28 mouse cellular contexts compared by ENCODE assay signal in genomic region chr1:20669769-20670168, GRCm38 (mm10). TPM values are rescaled to one million over a fixed set of nuclear protein-coding genes. Genes with fewer than 3 reads are reported as not detected.
DNase-seq lines count a peak whose midpoint lies in the region; ATAC-seq and TF ChIP-seq lines count a peak whose summit lies in the region.
"Had no signal": no experiment of that assay in that cellular context is flagged by ENCODE, and none has a peak within 500 bp of the region (broad histone marks: within the 10 kb centered on the region; RNA-seq: fewer than 3 reads in every experiment).

No protein-coding gene starts in this region.

- TF ChIP-seq EP300 in heart, adult 2 months (IDR thresholded peaks at IDR 0.05; ENCODE audit: insufficient read depth, low read depth, low read length): no peak

- H3K79me3 ChIP-seq in C2C12 (ENCODE audit: low read depth): no peaks in the 10 kb centered on the region

- H3K9ac ChIP-seq in embryonic facial prominence, embryonic 15.5 days: no peak overlapping the region
- no peak overlapping the region for H3K9ac ChIP-seq in heart, adult 2 months (ENCODE audit: low read depth, low read length)
- H3K9ac ChIP-seq: forebrain, embryonic 12.5 days; forebrain, embryonic 15.5 days; heart, embryonic 13.5 days; hindbrain, embryonic 12.5 days; hindbrain, embryonic 15.5 days; intestine, embryonic 15.5 days had no signal

- intact Hi-C loops in gastrocnemius, postnatal 36 days (cut with DNase I): no loop called here
- intact Hi-C loops in heart, adult 2 months (cut with DNase I): no loop called here

- H3ac ChIP-seq in C2C12 (ENCODE audit: control insufficient read depth, insufficient read length, low read depth) (no peak overlapping the region), myocyte (ENCODE audit: control insufficient read depth, insufficient read length) (peak overlapping the region; percentile 73)

- H3K4me1 ChIP-seq in embryonic facial prominence, embryonic 15.5 days: no peaks in the 10 kb centered on the region
- no peaks in the 10 kb centered on the region for H3K4me1 ChIP-seq in heart, adult 2 months (ENCODE audit: control insufficient read depth, insufficient read depth, low read length)
- H3K4me1 ChIP-seq: forebrain, embryonic 12.5 days; hindbrain, embryonic 12.5 days; hindbrain, embryonic 15.5 days; intestine, embryonic 15.5 days had no signal

- H3K36me3 ChIP-seq in C2C12 (ENCODE audit: control insufficient read depth, insufficient read depth): no peaks in the 10 kb centered on the region
- no peaks in the 10 kb centered on the region for H3K36me3 ChIP-seq in embryonic facial prominence, embryonic 15.5 days
- H3K36me3 ChIP-seq in myocyte (ENCODE audit: control insufficient read depth, insufficient read depth): peaks cover 7% of the 10 kb centered on the region
- H3K36me3 ChIP-seq in heart, adult 2 months (ENCODE audit: control insufficient read depth, insufficient read depth, low read length): no peaks in the 10 kb centered on the region
- H3K36me3 ChIP-seq: forebrain, embryonic 12.5 days; forebrain, embryonic 15.5 days; heart, embryonic 10.5 days; heart, embryonic 13.5 days; hindbrain, embryonic 12.5 days; hindbrain, embryonic 15.5 days; intestine, embryonic 15.5 days had no signal

- 0 out of 2 replicates have a peak, but pooled peaks have one; percentile 26 for ATAC-seq in embryonic facial prominence, embryonic 15.5 days (ENCODE audit: insufficient number of reproducible peaks, low FRiP score, low TSS enrichment, low read depth)
- ATAC-seq: activated CD4-positive, CD25-positive, alpha-beta regulatory T cell, adult 4 months; forebrain, embryonic 15.5 days; intestine, embryonic 15.5 days had no signal

- H3K9me3 ChIP-seq in embryonic facial prominence, embryonic 15.5 days (replicated peaks): no peaks in the 10 kb centered on the region
- H3K9me3 ChIP-seq: forebrain, embryonic 12.5 days; forebrain, embryonic 15.5 days; heart, embryonic 10.5 days; heart, embryonic 13.5 days; hindbrain, embryonic 12.5 days; hindbrain, embryonic 15.5 days; intestine, embryonic 15.5 days had no signal

- no peak overlapping the region for H3K27ac ChIP-seq in embryonic facial prominence, embryonic 15.5 days (replicated peaks)
- no peak overlapping the region for H3K27ac ChIP-seq in heart, adult 2 months
- H3K27ac ChIP-seq: forebrain, embryonic 12.5 days; forebrain, embryonic 15.5 days; heart, embryonic 10.5 days; heart, embryonic 13.5 days; hindbrain, embryonic 12.5 days; hindbrain, embryonic 15.5 days; intestine, embryonic 15.5 days had no signal

- H3K27me3 ChIP-seq in C2C12 (ENCODE audit: control insufficient read depth, insufficient read depth, insufficient read length): no peaks in the 10 kb centered on the region
- H3K27me3 ChIP-seq in embryonic facial prominence, embryonic 15.5 days: no peaks in the 10 kb centered on the region
- H3K27me3 ChIP-seq in myocyte (ENCODE audit: control insufficient read depth, insufficient read depth, insufficient read length): no peaks in the 10 kb centered on the region
- no peaks in the 10 kb centered on the region for H3K27me3 ChIP-seq in heart, adult 2 months (ENCODE audit: control insufficient read depth, insufficient read depth, low read length)
- H3K27me3 ChIP-seq: forebrain, embryonic 12.5 days; forebrain, embryonic 15.5 days; heart, embryonic 13.5 days; hindbrain, embryonic 12.5 days; hindbrain, embryonic 15.5 days; intestine, embryonic 15.5 days had no signal

- no peak for TF ChIP-seq POLR2A in myocyte (IDR thresholded peaks at IDR 0.05; ENCODE audit: insufficient read length, low read depth)
- no peak for TF ChIP-seq POLR2A in heart, adult 2 months (IDR thresholded peaks at IDR 0.05; ENCODE audit: insufficient read depth, low read depth, low read length)

- H3K79me2 ChIP-seq in C2C12 (ENCODE audit: control insufficient read depth, insufficient read depth) (no peaks in the 10 kb centered on the region), myocyte (ENCODE audit: control insufficient read depth, insufficient read depth) (peaks cover 23% of the 10 kb centered on the region)
- no peaks in the 10 kb centered on the region for H3K79me2 ChIP-seq in heart, adult 2 months (replicated peaks; ENCODE audit: control insufficient read depth, insufficient read depth, low read length)

- WGBS in embryonic facial prominence, embryonic 15.5 days: 70% methylated on average over 4 of the region's 4 CpGs
- 82% methylated on average over 4 of the region's 4 CpGs for WGBS in heart, adult 2 months

- peak; percentile 17 for DNase-seq in gastrocnemius, postnatal 10 days
- no peak for DNase-seq in gastrocnemius, postnatal 36 days
- DNase-seq in heart, adult 2 months: no peak
- DNase-seq: adrenal gland, adult 8-10 months; adrenal gland, postnatal 25 days; cerebellum, adult 11-12 months; cerebellum, adult 8-10 months; cerebellum, postnatal 10 days; cerebellum, postnatal 36 days; embryo, embryonic 11 days; heart, adult 18-20 months; heart, postnatal 14 days; kidney, adult 11 months had no signal

- no peak overlapping the region for H3K4me2 ChIP-seq in embryonic facial prominence, embryonic 15.5 days (replicated peaks)
- H3K4me2 ChIP-seq in myocyte (ENCODE audit: low read depth): peak overlapping the region; percentile 61
- H3K4me2 ChIP-seq: forebrain, embryonic 12.5 days; forebrain, embryonic 15.5 days; heart, embryonic 13.5 days; hindbrain, embryonic 12.5 days; hindbrain, embryonic 15.5 days; intestine, embryonic 15.5 days had no signal

- H3K4me3 ChIP-seq in C2C12 (ENCODE audit: insufficient read depth, poor library complexity, severe bottlenecking) (no peak overlapping the region), myocyte (peak overlapping the region; percentile 97)
- H3K4me3 ChIP-seq in embryonic facial prominence, embryonic 15.5 days (replicated peaks): no peak overlapping the region
- no peak overlapping the region for H3K4me3 ChIP-seq in heart, adult 2 months
- H3K4me3 ChIP-seq: erythroblast, embryonic 14.5 days; forebrain, embryonic 12.5 days; forebrain, embryonic 15.5 days; heart, embryonic 10.5 days; heart, embryonic 13.5 days; hindbrain, embryonic 12.5 days; hindbrain, embryonic 15.5 days; intestine, embryonic 15.5 days had no signal

- TF ChIP-seq CTCF in C2C12 (IDR thresholded peaks at IDR 0.05; ENCODE audit: control insufficient read depth, insufficient read depth, insufficient read length): no peak
- TF ChIP-seq CTCF in heart, adult 2 months (IDR thresholded peaks at IDR 0.05): no peak

TF ChIP-seq in C2C12, 6 proteins besides CTCF, POLR2A, EP300 and RAD21:
- TF ChIP-seq MYOD1 (IDR thresholded peaks at IDR 0.05; ENCODE audit: control insufficient read depth, insufficient read length, low read depth): peak; percentile 88
- no peak for TF ChIP-seq USF1 (IDR thresholded peaks at IDR 0.05; ENCODE audit: low read depth)
- TF ChIP-seq CEBPB (IDR thresholded peaks at IDR 0.05; ENCODE audit: low read depth): no peak

TF ChIP-seq in myocyte, 11 proteins besides CTCF, POLR2A, EP300 and RAD21:
- peak; percentile 99 to 100 (median 99) for TF ChIP-seq MYOD1 (IDR thresholded peaks at IDR 0.05; ENCODE audit: control insufficient read depth in 1 of 3, insufficient read length in 2 of 3, low read depth in 2 of 3)
- peak in 2 of 3 experiments; percentile 77 to 83 for TF ChIP-seq MYOG (IDR thresholded peaks at IDR 0.05; ENCODE audit: control insufficient read depth in 1 of 3, insufficient read depth in 1 of 3, insufficient read length in 2 of 3, low read depth in 2 of 3)
- no peak for TF ChIP-seq MAX (IDR thresholded peaks at IDR 0.05; ENCODE audit: low read depth)
- peak; percentile 77 for TF ChIP-seq TCF3 (IDR thresholded peaks at IDR 0.05; ENCODE audit: insufficient read length, low read depth)
- TF ChIP-seq TCF12 (IDR thresholded peaks at IDR 0.05; ENCODE audit: insufficient read depth, poor library complexity, severe bottlenecking): peak; percentile 95
- no peak for TF ChIP-seq USF1 (IDR thresholded peaks at IDR 0.05; ENCODE audit: low read depth)
- no peak for TF ChIP-seq POLR2AphosphoS2 (IDR thresholded peaks at IDR 0.05; ENCODE audit: insufficient read length, low read depth)

RNA-seq across cellular contexts. Expression of gene Pkhd1, which starts 51.9 kb away (rescaled TPM):
- total RNA-seq in gastrocnemius, postnatal 10 days (2021): under 1 TPM; 0.16 to 0.41 TPM
- under 1 TPM; 0.03 to 0.10 TPM for total RNA-seq in gastrocnemius, postnatal 36 days (2021)
- polyA plus RNA-seq in C2C12 (2012; fragmentation: generic; extraction: Trizol) (not detected), myocyte (2012; fragmentation: generic; extraction: Trizol) (1.1 TPM)
- polyA plus RNA-seq in embryonic facial prominence, embryonic 15.5 days (2015; fragmentation: Nextera tagmentation; extraction: Ambion mirVana): 0.03 and 0.09 TPM in 2 replicates
- total RNA-seq in heart, adult 2 months (2021): not detected
- not detected in 2 replicates for polyA plus RNA-seq in heart, adult 2 months (2012; rRNA removed)
- total RNA-seq: heart, adult 18-20 months; heart, postnatal 14 days; hematopoietic stem cell, adult 5-6 weeks had no signal
- polyA plus RNA-seq: embryonic facial prominence, embryonic 11.5 days; erythroblast, embryonic 14.5 days; heart, embryonic 13.5 days; heart, embryonic 16.5 days; hindbrain, embryonic 12.5 days had no signal
